Mouse (Mus musculus) hindbrain, embryonic 13.5 days (tissue): ENCODE data around the gene Cblb. TPM values are rescaled to one million over a fixed set of nuclear protein-coding genes. Genes with fewer than 3 reads are reported as not detected.

Experiments
- ATAC-seq: fragments of 200-750 bp; cut with Nextera tagmentation; 2 replicates; pipeline ENCODE4 v1.8.0; 2017; ENCODE audit warnings: moderate TSS enrichment; ENCODE audit not compliant: low FRiP score
- H3K27ac ChIP-seq: fragments of 300-500 bp; sonication (generic); 2 replicates; pipeline ENCODE4 v1.5.1; 2015; ENCODE audit warnings: inconsistent platforms, mild to moderate bottlenecking, moderate library complexity
- H3K27me3 ChIP-seq: fragments of 300-500 bp; sonication (generic); 2 replicates; pipeline ENCODE4 v1.6.1; 2015; ENCODE audit warnings: mild to moderate bottlenecking, inconsistent platforms
- H3K36me3 ChIP-seq: fragments of 300-500 bp; sonication (generic); 2 replicates; pipeline ENCODE4 v1.6.1; 2015; ENCODE audit warnings: mild to moderate bottlenecking, inconsistent platforms
- H3K4me1 ChIP-seq: fragments of 300-500 bp; sonication (generic); replicated peaks from 2 replicates; pipeline ENCODE4 v1.6.1; 2015; ENCODE audit warnings: inconsistent platforms
- H3K4me2 ChIP-seq: fragments of 300-500 bp; sonication (generic); 2 replicates; pipeline ENCODE4 v1.6.1; 2015; ENCODE audit warnings: inconsistent platforms, mild to moderate bottlenecking, moderate library complexity
- H3K4me3 ChIP-seq: fragments of 300-500 bp; sonication (generic); 2 replicates; pipeline ENCODE4 v1.5.1; 2015; ENCODE audit warnings: mild to moderate bottlenecking, inconsistent platforms
- H3K9ac ChIP-seq: fragments of 300-500 bp; sonication (generic); 2 replicates; pipeline ENCODE4 v1.6.1; 2015; ENCODE audit warnings: mild to moderate bottlenecking, inconsistent platforms
- H3K9me3 ChIP-seq: fragments of 300-500 bp; sonication (generic); 2 replicates; pipeline ENCODE4 v1.6.1; 2016; ENCODE audit warnings: inconsistent platforms
- WGBS: fragments of 180-500 bp; shearing (Covaris S2); methylation state at CpG from one replicate; pipeline ENCODE4 v1.1.7; 2015; 5-methylcytosine and 5-hydroxymethylcytosine counted together
- polyA plus RNA-seq: library from polyadenylated mRNA; unstranded; fragments of >200 nt; fragmentation: Nextera tagmentation; extraction: Ambion mirVana; gene quantifications from 2 replicates; pipeline ENCODE4 v1.2.1, GENCODE M21; 2015

Cblb gene
- polyA plus RNA-seq, 1 experiment from 2014 or later, result 21.5 TPM

DNA sequence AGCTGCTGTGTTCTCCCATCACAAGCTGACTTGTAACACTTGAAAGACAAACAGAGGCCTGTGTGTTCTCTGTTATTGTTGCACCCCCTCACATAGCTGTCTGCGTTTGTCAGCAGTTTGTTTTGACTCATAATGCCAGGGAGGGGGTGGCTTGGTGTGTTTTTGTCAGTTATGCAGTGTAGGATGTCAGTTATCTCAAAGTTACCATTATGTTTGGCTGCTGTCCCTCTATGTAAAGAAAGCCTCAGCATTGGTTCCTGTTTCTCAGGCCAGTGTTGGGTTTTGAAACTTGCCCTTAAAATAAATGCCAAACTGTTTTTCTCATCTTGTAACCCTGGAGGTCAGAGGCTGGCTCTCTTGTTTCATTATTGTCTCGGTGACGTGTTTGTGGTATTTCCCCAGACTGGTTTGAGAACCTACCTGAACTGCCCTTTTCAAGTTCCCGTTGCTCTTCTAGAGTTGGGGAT, 30.0 kb downstream of the Cblb start:
- Histone ChIP-seq H3K4me1 (peaks cover 48% of the 10 kb centered on the region), H3K27me3 (no peaks in the 10 kb centered on the region), H3K4me3 (no peak overlapping the region), H3K27ac (peak overlapping the region; percentile 30; the same call in 1 of the 2 replicates), H3K9ac (no peak overlapping the region), H3K36me3 (no peaks in the 10 kb centered on the region), H3K4me2 (no peak overlapping the region), H3K9me3 (no peaks in the 10 kb centered on the region)
- no peak for ATAC-seq
- 61% methylated on average over 4 of the region's 4 CpGs for WGBS

DNA sequence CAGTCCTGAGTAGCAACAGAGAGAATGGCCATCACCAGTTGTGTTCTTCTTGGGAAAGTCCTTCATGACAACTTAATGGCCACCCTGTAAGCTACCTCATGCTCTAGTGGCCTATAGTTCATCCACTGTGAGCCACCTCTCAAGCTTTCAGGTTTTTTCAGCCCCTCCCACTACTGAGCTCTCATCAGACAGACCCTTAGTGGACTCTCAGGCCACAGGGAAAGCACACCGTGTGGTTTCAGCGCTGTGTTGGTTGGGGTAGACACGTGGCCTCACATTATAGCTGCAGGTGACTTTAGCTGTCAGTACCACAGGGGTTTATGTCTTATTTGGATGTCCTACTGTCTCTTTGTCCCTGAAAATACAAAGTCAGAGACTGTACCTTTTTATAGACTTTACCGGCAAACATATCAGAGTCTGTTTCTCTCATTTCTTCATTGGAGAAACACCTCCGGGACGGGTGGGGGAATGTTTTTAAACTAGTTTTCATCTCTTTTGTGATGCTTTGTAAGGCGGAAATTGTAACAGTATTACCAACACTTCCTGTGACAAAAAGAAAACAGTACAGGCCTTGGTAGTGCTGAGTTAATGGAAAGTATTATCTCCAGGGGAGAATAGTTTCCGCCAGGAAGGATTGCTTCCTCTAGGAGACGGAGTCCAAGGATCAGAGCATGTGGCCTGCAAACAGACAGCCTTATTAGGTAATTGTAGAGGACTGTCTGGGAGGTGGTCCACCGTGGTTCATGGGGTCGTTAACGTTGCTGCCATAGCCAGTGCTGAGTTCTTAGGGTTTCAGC, 33.5 kb downstream of the Cblb start:
- Histone ChIP-seq H3K9me3 (no peaks in the 10 kb centered on the region), H3K4me3 (no peak overlapping the region), H3K27me3 (no peaks in the 10 kb centered on the region), H3K9ac (no peak overlapping the region), H3K4me2 (no peak overlapping the region), H3K27ac (peak overlapping the region; percentile 48; the same call in 1 of the 2 replicates), H3K36me3 (no peaks in the 10 kb centered on the region), H3K4me1 (peaks cover 29% of the 10 kb centered on the region)
- ATAC-seq, result no peak
- 76% methylated on average over 12 of the region's 12 CpGs for WGBS

GRCm38 (mm10) chr16:52067632-52068516, 36.8 kb downstream of the Cblb start:
- H3K4me3 ChIP-seq, result no peak overlapping the region
- H3K9me3 ChIP-seq, result no peaks in the 10 kb centered on the region
- peaks cover 21% of the 10 kb centered on the region for H3K4me1 ChIP-seq
- no peak overlapping the region for H3K9ac ChIP-seq
- no peaks in the 10 kb centered on the region for H3K36me3 ChIP-seq
- WGBS, result 88% methylated on average over 10 of the region's 10 CpGs
- no peak for ATAC-seq
- H3K27me3 ChIP-seq, result no peaks in the 10 kb centered on the region
- H3K27ac ChIP-seq, result no peak overlapping the region
- H3K4me2 ChIP-seq, result no peak overlapping the region

- WGBS, result 93% methylated on average over 3 of the region's 3 CpGs
- no peaks in the 10 kb centered on the region for H3K9me3 ChIP-seq
Measured at GRCm38 (mm10) chr16:52068517-52068874, 37.5 kb downstream of the Cblb start.

DNA sequence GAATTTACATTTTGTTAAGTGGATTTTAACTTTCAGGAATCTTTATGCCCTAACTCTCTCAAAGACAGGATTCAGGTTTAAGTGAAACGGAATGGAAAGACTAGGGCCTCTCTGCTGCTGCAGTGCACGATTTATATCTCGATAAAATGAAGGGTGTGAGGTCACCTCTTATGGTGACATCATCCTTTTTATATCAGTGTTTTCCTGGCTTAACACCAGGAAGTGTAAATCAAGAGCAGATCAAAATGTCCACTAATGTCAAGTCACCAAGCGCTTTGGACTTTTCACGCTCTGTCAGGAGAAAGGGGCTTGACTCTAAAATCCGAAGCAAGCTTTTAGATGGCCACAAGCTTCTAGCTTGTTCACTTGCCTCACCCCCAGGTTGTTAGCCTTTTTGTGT, 38.6 kb downstream of the Cblb start:
- Histone ChIP-seq H3K9ac (no peak overlapping the region), H3K27me3 (no peaks in the 10 kb centered on the region), H3K4me3 (no peak overlapping the region), H3K27ac (no peak overlapping the region), H3K4me2 (no peak overlapping the region), H3K4me1 (peaks cover 21% of the 10 kb centered on the region), H3K9me3 (no peaks in the 10 kb centered on the region), H3K36me3 (no peaks in the 10 kb centered on the region)
- WGBS, result 95% methylated on average over 6 of the region's 6 CpGs
- ATAC-seq, result no peak

More at GRCm38 (mm10) chr16:52068517-52068874, 37.5 kb downstream of the Cblb start:
- Histone ChIP-seq H3K27ac (no peak overlapping the region), H3K4me1 (peaks cover 21% of the 10 kb centered on the region), H3K27me3 (no peaks in the 10 kb centered on the region), H3K9ac (no peak overlapping the region), H3K36me3 (no peaks in the 10 kb centered on the region), H3K4me3 (no peak overlapping the region), H3K4me2 (no peak overlapping the region)
- no peak for ATAC-seq

DNA sequence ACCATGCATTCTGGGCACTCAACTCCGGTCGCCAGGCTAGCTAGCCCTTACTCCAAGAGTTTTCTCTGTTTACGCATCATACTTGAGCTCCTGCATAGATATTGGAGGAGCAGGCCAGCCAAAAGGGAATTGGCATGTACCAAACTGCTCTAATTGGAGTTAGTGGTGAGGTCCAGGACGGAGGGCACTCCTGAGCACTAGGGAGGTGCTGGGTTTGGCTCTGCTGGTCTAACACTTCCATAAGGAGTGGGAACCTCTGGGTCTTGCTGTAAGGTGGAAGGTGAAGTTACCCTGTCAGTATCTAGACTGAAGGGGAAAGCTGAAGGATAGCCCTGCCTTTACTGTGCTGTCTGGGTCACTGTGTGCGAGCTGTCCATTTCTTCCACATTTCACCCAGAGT, 39.1 kb downstream of the Cblb start:
- no peaks in the 10 kb centered on the region for H3K9me3 ChIP-seq
- peaks cover 21% of the 10 kb centered on the region for H3K4me1 ChIP-seq
- no peak overlapping the region for H3K4me3 ChIP-seq
- H3K27me3 ChIP-seq, result no peaks in the 10 kb centered on the region
- 94% methylated on average over 5 of the region's 5 CpGs for WGBS
- H3K36me3 ChIP-seq, result no peaks in the 10 kb centered on the region
- no peak overlapping the region for H3K4me2 ChIP-seq
- no peak for ATAC-seq
- no peak overlapping the region for H3K9ac ChIP-seq
- H3K27ac ChIP-seq, result no peak overlapping the region

DNA sequence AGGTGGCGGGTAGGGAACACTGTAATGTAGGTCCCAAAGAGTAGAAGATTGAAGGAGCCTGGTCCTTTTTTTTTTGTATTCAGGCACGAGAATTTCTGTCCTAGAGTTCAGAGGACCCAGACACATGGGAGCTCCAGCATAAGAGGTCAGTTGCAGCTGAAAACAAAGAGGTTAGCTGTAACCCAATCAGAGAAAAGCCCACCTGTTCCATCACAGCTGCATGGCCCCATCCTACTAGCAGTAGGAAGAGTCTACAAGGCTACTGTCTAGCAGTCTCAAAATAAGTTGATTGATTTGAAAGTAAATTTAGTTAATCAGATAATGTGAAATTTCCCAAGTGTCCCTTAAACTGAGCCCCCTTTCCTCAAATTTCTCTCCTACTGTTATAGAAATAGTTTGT, 40.3 kb downstream of the Cblb start:
- WGBS, result 70% methylated on average over 2 of the region's 2 CpGs
- no peak overlapping the region for H3K4me3 ChIP-seq
- H3K27ac ChIP-seq, result peak overlapping the region; percentile 31; the same call in 1 of the 2 replicates
- H3K27me3 ChIP-seq, result no peaks in the 10 kb centered on the region
- no peak overlapping the region for H3K9ac ChIP-seq
- no peak for ATAC-seq
- no peaks in the 10 kb centered on the region for H3K9me3 ChIP-seq
- H3K4me1 ChIP-seq, result peaks cover 21% of the 10 kb centered on the region
- H3K36me3 ChIP-seq, result no peaks in the 10 kb centered on the region
- no peak overlapping the region for H3K4me2 ChIP-seq

DNA sequence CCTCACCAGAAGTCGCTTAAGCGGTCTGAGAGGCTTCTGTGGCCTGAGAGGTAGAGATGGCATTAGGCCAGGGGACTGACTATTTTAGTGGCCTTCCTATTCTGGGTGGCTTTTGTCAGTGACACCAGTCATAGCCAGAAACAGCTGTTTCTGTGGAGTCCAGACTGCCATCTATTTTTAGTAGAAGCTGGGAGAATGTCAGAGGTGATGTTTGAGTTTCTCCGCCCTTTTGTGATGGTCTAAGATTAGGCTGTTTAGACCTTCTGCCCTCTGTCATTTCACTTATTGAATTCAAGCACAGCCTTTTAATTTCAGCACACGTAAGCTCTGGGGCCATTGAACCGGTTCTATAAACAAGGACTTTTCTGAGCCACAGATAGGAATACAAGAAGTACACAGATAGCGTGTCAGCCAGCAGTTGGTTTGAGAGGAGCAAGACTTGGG, 40.8 kb downstream of the Cblb start:
- H3K27ac ChIP-seq, result peak overlapping the region; percentile 31; the same call in 1 of the 2 replicates
- H3K9ac ChIP-seq, result no peak overlapping the region
- no peaks in the 10 kb centered on the region for H3K36me3 ChIP-seq
- no peaks in the 10 kb centered on the region for H3K9me3 ChIP-seq
- peaks cover 22% of the 10 kb centered on the region for H3K4me1 ChIP-seq
- 63% methylated on average over 6 of the region's 6 CpGs for WGBS
- H3K4me2 ChIP-seq, result no peak overlapping the region
- H3K4me3 ChIP-seq, result no peak overlapping the region
- ATAC-seq, result no peak
- no peaks in the 10 kb centered on the region for H3K27me3 ChIP-seq

GRCm38 (mm10) chr16:52076652-52077051, 45.6 kb downstream of the Cblb start:
- Histone ChIP-seq H3K4me3 (no peak overlapping the region), H3K9me3 (no peaks in the 10 kb centered on the region), H3K27me3 (no peaks in the 10 kb centered on the region), H3K36me3 (no peaks in the 10 kb centered on the region), H3K27ac (0 out of 2 replicates have a peak overlapping the region, but pooled peaks have one; percentile 2), H3K4me2 (no peak overlapping the region), H3K4me1 (peaks cover 28% of the 10 kb centered on the region), H3K9ac (no peak overlapping the region)
- 64% methylated on average over 7 of the region's 7 CpGs for WGBS
- ATAC-seq, result no peak

DNA sequence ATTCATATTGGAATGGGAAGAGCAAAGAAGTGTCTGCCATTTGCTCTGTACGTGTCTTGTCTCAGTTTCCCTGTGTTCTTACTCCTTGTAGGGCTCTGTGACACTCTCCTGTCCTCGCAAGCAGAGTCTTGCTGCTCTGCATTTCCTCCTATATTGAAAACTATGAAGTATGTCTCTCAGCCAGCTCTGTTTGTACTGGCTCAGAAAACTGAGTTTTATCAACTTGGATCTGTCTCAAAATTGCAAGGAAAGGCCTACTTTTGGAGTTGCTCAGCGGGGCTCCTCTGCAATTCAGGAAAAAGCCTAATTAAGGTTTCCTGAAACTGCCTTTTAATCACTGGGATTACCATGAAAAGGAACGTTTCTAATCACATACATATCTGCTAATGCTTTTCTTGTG, 46.9 kb downstream of the Cblb start:
- Histone ChIP-seq H3K27ac (no peak overlapping the region), H3K36me3 (no peaks in the 10 kb centered on the region), H3K27me3 (no peaks in the 10 kb centered on the region), H3K4me2 (no peak overlapping the region), H3K4me1 (peaks cover 22% of the 10 kb centered on the region), H3K9ac (no peak overlapping the region), H3K9me3 (no peaks in the 10 kb centered on the region), H3K4me3 (no peak overlapping the region)
- 73% methylated on average over 4 of the region's 4 CpGs for WGBS
- no peak for ATAC-seq

DNA sequence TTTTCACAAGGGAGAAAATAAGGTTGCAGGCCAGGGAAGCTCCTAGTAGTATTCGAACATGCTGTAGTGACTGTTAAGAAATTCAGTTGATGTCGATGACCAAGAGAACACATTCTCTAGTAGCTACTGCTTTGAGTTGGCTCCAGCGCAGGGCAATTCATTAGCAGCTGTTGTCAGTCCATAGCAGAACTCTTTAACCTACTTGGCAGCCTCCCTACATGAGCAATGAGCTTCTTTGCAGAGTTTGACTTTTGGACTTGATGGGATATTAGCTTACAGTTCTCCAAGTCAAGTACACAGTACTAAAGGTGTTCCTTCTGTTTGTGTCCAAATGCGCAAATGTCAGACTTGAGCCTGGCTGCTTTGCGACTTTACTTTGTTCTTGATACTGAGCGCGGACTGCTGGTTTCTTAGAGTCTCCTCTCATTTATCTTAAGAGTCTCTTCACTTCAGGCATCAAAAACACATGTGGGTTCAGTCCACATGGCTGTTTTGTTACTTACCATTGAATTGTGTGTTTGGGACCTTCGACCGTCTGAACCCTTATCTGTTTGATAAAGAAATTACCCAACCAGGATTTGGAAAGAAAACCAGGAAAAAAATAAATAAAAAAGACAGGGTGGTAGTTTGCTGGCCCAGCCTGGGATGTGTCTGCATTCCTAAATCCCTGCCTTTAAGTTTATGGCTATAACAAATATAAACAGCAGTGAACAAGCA, 47.9 kb downstream of the Cblb start:
- H3K27ac ChIP-seq, result 0 out of 2 replicates have a peak overlapping the region, but pooled peaks have one; percentile 4
- no peaks in the 10 kb centered on the region for H3K27me3 ChIP-seq
- H3K9ac ChIP-seq, result no peak overlapping the region
- H3K4me1 ChIP-seq, result peaks cover 22% of the 10 kb centered on the region
- H3K4me2 ChIP-seq, result no peak overlapping the region
- H3K9me3 ChIP-seq, result no peaks in the 10 kb centered on the region
- WGBS, result 84% methylated on average over 9 of the region's 9 CpGs
- H3K4me3 ChIP-seq, result no peak overlapping the region
- ATAC-seq, result no peak
- no peaks in the 10 kb centered on the region for H3K36me3 ChIP-seq

GRCm38 (mm10) chr16:52079475-52079823, 48.4 kb downstream of the Cblb start:
- peak; percentile 25; the same call in 1 of the 2 replicates for ATAC-seq
- Histone ChIP-seq H3K4me3 (no peak overlapping the region), H3K9ac (no peak overlapping the region), H3K27me3 (no peaks in the 10 kb centered on the region), H3K4me2 (no peak overlapping the region), H3K27ac (no peak overlapping the region), H3K9me3 (no peaks in the 10 kb centered on the region), H3K36me3 (no peaks in the 10 kb centered on the region), H3K4me1 (peaks cover 22% of the 10 kb centered on the region)
- 89% methylated on average over 8 of the region's 8 CpGs for WGBS
